Mouse (Mus musculus) liver, embryonic 14.5 days (tissue): Measurements from ENCODE around the gene Depdc7.

Experiments used
- CTCF ChIP-seq: IDR thresholded peaks from 2 replicates; pipeline ENCODE4 v1.5.1; 2016; ENCODE audit warnings: antibody characterized with exemption, low read depth, control low read depth
- EP300 ChIP-seq: IDR thresholded peaks from 2 replicates; pipeline ENCODE4 v1.6.1; 2016; ENCODE audit warnings: antibody characterized with exemption, low read depth

GRCm38 (mm10) chr2:104714254-104714691, 28.4 kb downstream of the Depdc7 start:
- no peak for TF ChIP-seq CTCF
- TF ChIP-seq EP300 = no peak
